Comparison of ENCODE assay signal across 11 mouse cellular contexts in genomic region chr11:76285431-76286075, GRCm38 (mm10). TPM values are rescaled to one million over a fixed set of nuclear protein-coding genes. Genes with fewer than 3 reads are reported as not detected.
DNase-seq lines count a peak whose midpoint lies in the region; ATAC-seq and TF ChIP-seq lines count a peak whose summit lies in the region.
"Had no signal": no experiment of that assay in that cellular context is flagged by ENCODE, and none has a peak within 500 bp of the region (broad histone marks: within the 10 kb centered on the region; RNA-seq: fewer than 3 reads in every experiment).

No protein-coding gene starts in this region.

- H3K27ac ChIP-seq in gastrocnemius, adult 2 months = peak overlapping the region; percentile 59
- peak overlapping the region; percentile 48 for H3K27ac ChIP-seq in embryonic facial prominence, embryonic 15.5 days (replicated peaks)
- H3K27ac ChIP-seq in kidney, postnatal 0 days = no peak overlapping the region
- no peak overlapping the region for H3K27ac ChIP-seq in midbrain, embryonic 13.5 days
- no peak overlapping the region for H3K27ac ChIP-seq in forebrain, postnatal 0 days (ENCODE audit: low read depth, low read length)
- H3K27ac ChIP-seq: layer of hippocampus, adult 2 months; macrophage had no signal

- no peaks in the 10 kb centered on the region for H3K9me3 ChIP-seq in embryonic facial prominence, embryonic 15.5 days (replicated peaks)
- H3K9me3 ChIP-seq in kidney, postnatal 0 days (replicated peaks; ENCODE audit: low read length) = no peaks in the 10 kb centered on the region
- no peaks in the 10 kb centered on the region for H3K9me3 ChIP-seq in midbrain, embryonic 13.5 days
- no peaks in the 10 kb centered on the region for H3K9me3 ChIP-seq in forebrain, postnatal 0 days (ENCODE audit: low read length)

- 36% methylated on average over 7 of the region's 7 CpGs for WGBS in embryonic facial prominence, embryonic 15.5 days
- 27% methylated on average over 7 of the region's 7 CpGs for WGBS in kidney, postnatal 0 days
- 63% methylated on average over 7 of the region's 7 CpGs for WGBS in midbrain, embryonic 13.5 days
- whole genome bisulfite sequencing in forebrain, postnatal 0 days = 68% methylated on average over 7 of the region's 7 CpGs

- no peak for TF ChIP-seq CTCF in gastrocnemius, adult 2 months (IDR thresholded peaks at IDR 0.05)
- no peak for TF ChIP-seq CTCF in C2C12 (IDR thresholded peaks at IDR 0.05; ENCODE audit: control insufficient read depth, insufficient read depth, insufficient read length)
- TF ChIP-seq CTCF in kidney, postnatal 0 days (IDR thresholded peaks at IDR 0.05; ENCODE audit: low read depth) = no peak
- TF ChIP-seq CTCF in forebrain, postnatal 0 days (IDR thresholded peaks at IDR 0.05; ENCODE audit: low read depth) = no peak

- no peak for ATAC-seq in embryonic facial prominence, embryonic 15.5 days (ENCODE audit: insufficient number of reproducible peaks, low FRiP score, low TSS enrichment, low read depth)
- no peak for ATAC-seq in kidney, postnatal 0 days (replicated peaks; ENCODE audit: low FRiP score, low read depth)
- no peak for ATAC-seq in midbrain, embryonic 13.5 days
- ATAC-seq in forebrain, postnatal 0 days = no peak

- peaks cover 30% of the 10 kb centered on the region for H3K79me3 ChIP-seq in C2C12 (ENCODE audit: low read depth)

- no peaks in the 10 kb centered on the region for H3K27me3 ChIP-seq in C2C12 (ENCODE audit: control insufficient read depth, insufficient read depth, insufficient read length)
- H3K27me3 ChIP-seq in embryonic facial prominence, embryonic 15.5 days = no peaks in the 10 kb centered on the region
- no peaks in the 10 kb centered on the region for H3K27me3 ChIP-seq in kidney, postnatal 0 days (ENCODE audit: insufficient read depth, low read length)
- H3K27me3 ChIP-seq in midbrain, embryonic 13.5 days = no peaks in the 10 kb centered on the region
- H3K27me3 ChIP-seq in forebrain, postnatal 0 days (ENCODE audit: insufficient read depth, low read length) = no peaks in the 10 kb centered on the region

- H3ac ChIP-seq in C2C12 (ENCODE audit: control insufficient read depth, insufficient read length, low read depth) = no peak overlapping the region

- DNase-seq in gastrocnemius, adult 2 months = peak; percentile 62
- DNase-seq in gastrocnemius, postnatal 4 days (ENCODE audit: low spot score in 2 of 2) = no peak
- DNase-seq in kidney, postnatal 0 days (ENCODE audit: low spot score) = peak; percentile 62
- no peak for DNase-seq in ovary, postnatal 36 days (ENCODE audit: low spot score)
- DNase-seq in forebrain, postnatal 0 days = no peak
- DNase-seq: retina, postnatal 1 day had no signal

- no peak overlapping the region for H3K4me3 ChIP-seq in gastrocnemius, adult 2 months
- H3K4me3 ChIP-seq in C2C12 (ENCODE audit: insufficient read depth, poor library complexity, severe bottlenecking) = no peak overlapping the region
- H3K4me3 ChIP-seq in embryonic facial prominence, embryonic 15.5 days (replicated peaks) = no peak overlapping the region
- no peak overlapping the region for H3K4me3 ChIP-seq in kidney, postnatal 0 days (replicated peaks; ENCODE audit: low read depth, low read length)
- no peak overlapping the region for H3K4me3 ChIP-seq in midbrain, embryonic 13.5 days (replicated peaks)
- no peak overlapping the region for H3K4me3 ChIP-seq in forebrain, postnatal 0 days (ENCODE audit: low read depth, low read length)
- H3K4me3 ChIP-seq: layer of hippocampus, adult 2 months had no signal

- intact Hi-C loops in gastrocnemius, adult 2 months (cut with DNase I) = no loop called here

- H3K79me2 ChIP-seq in C2C12 (ENCODE audit: control insufficient read depth, insufficient read depth) = peaks cover 60% of the 10 kb centered on the region

- H3K4me1 ChIP-seq in embryonic facial prominence, embryonic 15.5 days = peaks cover 58% of the 10 kb centered on the region
- peaks cover 20% of the 10 kb centered on the region for H3K4me1 ChIP-seq in kidney, postnatal 0 days (replicated peaks; ENCODE audit: insufficient read depth, low read length)
- H3K4me1 ChIP-seq in midbrain, embryonic 13.5 days (replicated peaks) = peaks cover 43% of the 10 kb centered on the region
- peaks cover 13% of the 10 kb centered on the region; the same call in 1 of the 2 replicates for H3K4me1 ChIP-seq in forebrain, postnatal 0 days (ENCODE audit: insufficient read depth)

- no peak overlapping the region for H3K9ac ChIP-seq in embryonic facial prominence, embryonic 15.5 days
- no peak overlapping the region for H3K9ac ChIP-seq in kidney, postnatal 0 days (ENCODE audit: low read depth, low read length)
- no peak overlapping the region for H3K9ac ChIP-seq in midbrain, embryonic 13.5 days (replicated peaks)
- H3K9ac ChIP-seq in forebrain, postnatal 0 days = no peak overlapping the region

- H3K36me3 ChIP-seq in C2C12 (ENCODE audit: control insufficient read depth, insufficient read depth) = no peaks in the 10 kb centered on the region
- H3K36me3 ChIP-seq in embryonic facial prominence, embryonic 15.5 days = 0 out of 2 replicates have a peak, but pooled peaks cover 3% of the 10 kb centered on the region
- H3K36me3 ChIP-seq in kidney, postnatal 0 days (ENCODE audit: insufficient read depth, low read length) = no peaks in the 10 kb centered on the region
- H3K36me3 ChIP-seq in midbrain, embryonic 13.5 days = no peaks in the 10 kb centered on the region
- H3K36me3 ChIP-seq in forebrain, postnatal 0 days (ENCODE audit: insufficient read depth) = no peaks in the 10 kb centered on the region

- H3K4me2 ChIP-seq in embryonic facial prominence, embryonic 15.5 days (replicated peaks) = no peak overlapping the region
- no peak overlapping the region for H3K4me2 ChIP-seq in kidney, postnatal 0 days (ENCODE audit: low read length)
- H3K4me2 ChIP-seq in midbrain, embryonic 13.5 days (replicated peaks) = no peak overlapping the region
- H3K4me2 ChIP-seq in forebrain, postnatal 0 days (ENCODE audit: low read depth) = no peak overlapping the region

TF ChIP-seq in C2C12, 6 proteins besides CTCF, POLR2A, EP300 and RAD21:
- TF ChIP-seq MYOD1 (IDR thresholded peaks at IDR 0.05; ENCODE audit: control insufficient read depth, insufficient read length, low read depth) (peak; percentile 52), MAX (IDR thresholded peaks at IDR 0.05) (peak; percentile 17), CEBPB (IDR thresholded peaks at IDR 0.05; ENCODE audit: low read depth) (no peak), MYOG (IDR thresholded peaks at IDR 0.05; ENCODE audit: control insufficient read depth, extremely low read depth, insufficient read length) (no peak), FOSL1 (IDR thresholded peaks at IDR 0.05; ENCODE audit: insufficient read depth, low read length, poor library complexity, severe bottlenecking) (peak; percentile 66)

RNA-seq across cellular contexts. Expression of gene Glod4, which starts 42.0 kb away (rescaled TPM):
- total RNA-seq in gastrocnemius, adult 2 months (2021) = 10 to 100 TPM; 21.9 to 24.2 TPM
- total RNA-seq in gastrocnemius, postnatal 4 days (2021) = 10 to 100 TPM; 51.7 to 55.4 TPM
- polyA plus RNA-seq in C2C12 (2012; fragmentation: generic; extraction: Trizol) = 34.2 TPM
- polyA plus RNA-seq in embryonic facial prominence, embryonic 15.5 days (2015; fragmentation: Nextera tagmentation; extraction: Ambion mirVana) = 111 and 126 TPM in 2 replicates
- polyA plus RNA-seq in kidney, postnatal 0 days (2015; fragmentation: Nextera tagmentation; extraction: Ambion mirVana) = 131 and 132 TPM in 2 replicates
- 128 TPM in 2 replicates for polyA plus RNA-seq in midbrain, embryonic 13.5 days (2015; fragmentation: Nextera tagmentation; extraction: Ambion mirVana)
- 79.7 and 90.6 TPM in 2 replicates for total RNA-seq in forebrain, postnatal 0 days (2014; rRNA removed)
- 110 and 126 TPM in 2 replicates for polyA plus RNA-seq in forebrain, postnatal 0 days (2015; fragmentation: Nextera tagmentation; extraction: Ambion mirVana)

RNA-seq across cellular contexts. Expression of gene Mrm3, which starts 42.0 kb away (rescaled TPM):
- 10 to 100 TPM; 11.3 to 16.2 TPM for total RNA-seq in gastrocnemius, adult 2 months (2021)
- 10 to 100 TPM; 12.9 to 14.8 TPM for total RNA-seq in gastrocnemius, postnatal 4 days (2021)
- polyA plus RNA-seq in C2C12 (2012; fragmentation: generic; extraction: Trizol) = 20.9 TPM
- 23.8 and 24.3 TPM in 2 replicates for polyA plus RNA-seq in embryonic facial prominence, embryonic 15.5 days (2015; fragmentation: Nextera tagmentation; extraction: Ambion mirVana)
- 20.8 and 21.2 TPM in 2 replicates for polyA plus RNA-seq in kidney, postnatal 0 days (2015; fragmentation: Nextera tagmentation; extraction: Ambion mirVana)
- 18.6 and 19.0 TPM in 2 replicates for polyA plus RNA-seq in midbrain, embryonic 13.5 days (2015; fragmentation: Nextera tagmentation; extraction: Ambion mirVana)
- 15.1 and 18.2 TPM in 2 replicates for total RNA-seq in forebrain, postnatal 0 days (2014; rRNA removed)
- polyA plus RNA-seq in forebrain, postnatal 0 days (2015; fragmentation: Nextera tagmentation; extraction: Ambion mirVana) = 20.8 and 22.2 TPM in 2 replicates

Comparison
In these comparisons a context has a peak if more than half of its experiments do, and no peak if none do; other contexts are left out.
1. DNase-seq: peak in gastrocnemius, adult 2 months (single experiment) and kidney, postnatal 0 days (single experiment); none in gastrocnemius, postnatal 4 days (0 of 2), ovary, postnatal 36 days (single experiment) and forebrain, postnatal 0 days (single experiment).
2. H3K27ac ChIP-seq: peak in gastrocnemius, adult 2 months (single experiment) and embryonic facial prominence, embryonic 15.5 days (single experiment); none in kidney, postnatal 0 days (single experiment), midbrain, embryonic 13.5 days (single experiment) and forebrain, postnatal 0 days (single experiment).